8 mouse cellular contexts compared by ENCODE assay signal in genomic region chr14:55584303-55584701, GRCm38 (mm10). TPM values are rescaled to one million over a fixed set of nuclear protein-coding genes. Genes with fewer than 3 reads are reported as not detected.
DNase-seq lines count a peak whose midpoint lies in the region; ATAC-seq and TF ChIP-seq lines count a peak whose summit lies in the region.

No protein-coding gene starts in this region.

- TF ChIP-seq CTCF in kidney, postnatal 0 days (IDR thresholded peaks at IDR 0.05; ENCODE audit: low read depth) = no peak
- no peak for TF ChIP-seq CTCF in hindbrain, postnatal 0 days (IDR thresholded peaks at IDR 0.05; ENCODE audit: low read depth)

- DNase-seq in kidney, postnatal 0 days (ENCODE audit: low spot score) = no peak
- no peak for DNase-seq in kidney, adult 11 months
- no peak for DNase-seq in embryonic facial prominence, embryonic 11.5 days (ENCODE audit: low spot score)
- no peak for DNase-seq in hindbrain, postnatal 0 days (ENCODE audit: low spot score)
- no peak for DNase-seq in T-cell, adult 2 months (ENCODE audit: low spot score)
- no peak for DNase-seq in cerebellum, adult 9-10 months
- DNase-seq in cerebellum, postnatal 14 days = no peak

- WGBS in kidney, postnatal 0 days = 47% methylated on average over 5 of the region's 5 CpGs
- WGBS in embryonic facial prominence, embryonic 11.5 days = 40% methylated on average over 5 of the region's 5 CpGs
- 44% methylated on average over 5 of the region's 5 CpGs for WGBS in hindbrain, postnatal 0 days
- WGBS in midbrain, embryonic 16.5 days = 38% methylated on average over 5 of the region's 5 CpGs

- ATAC-seq in kidney, postnatal 0 days (replicated peaks; ENCODE audit: low FRiP score, low read depth) = no peak
- ATAC-seq in embryonic facial prominence, embryonic 11.5 days (replicated peaks; ENCODE audit: insufficient number of reproducible peaks, low FRiP score, low TSS enrichment, low read depth) = no peak
- no peak for ATAC-seq in hindbrain, postnatal 0 days
- no peak for ATAC-seq in midbrain, embryonic 16.5 days

- H3K4me2 ChIP-seq in kidney, postnatal 0 days (ENCODE audit: low read length) = peak overlapping the region; percentile 91
- H3K4me2 ChIP-seq in embryonic facial prominence, embryonic 11.5 days (ENCODE audit: low read depth, low read length) = peak overlapping the region; percentile 89
- H3K4me2 ChIP-seq in hindbrain, postnatal 0 days (ENCODE audit: low read depth, low read length) = peak overlapping the region; percentile 79
- peak overlapping the region; percentile 78 for H3K4me2 ChIP-seq in midbrain, embryonic 16.5 days (ENCODE audit: low read length)

- H3K9me3 ChIP-seq in kidney, postnatal 0 days (replicated peaks; ENCODE audit: low read length) = no peaks in the 10 kb centered on the region
- no peaks in the 10 kb centered on the region for H3K9me3 ChIP-seq in embryonic facial prominence, embryonic 11.5 days (replicated peaks; ENCODE audit: control insufficient read depth, low read length)
- no peaks in the 10 kb centered on the region for H3K9me3 ChIP-seq in hindbrain, postnatal 0 days (ENCODE audit: low read length)
- H3K9me3 ChIP-seq in midbrain, embryonic 16.5 days (replicated peaks; ENCODE audit: control insufficient read depth, low read length, poor library complexity, severe bottlenecking) = no peaks in the 10 kb centered on the region

- no peak overlapping the region for H3K27ac ChIP-seq in kidney, postnatal 0 days
- no peak overlapping the region for H3K27ac ChIP-seq in embryonic facial prominence, embryonic 11.5 days (replicated peaks; ENCODE audit: low read depth, low read length)
- peak overlapping the region; percentile 79 for H3K27ac ChIP-seq in hindbrain, postnatal 0 days
- peak overlapping the region; percentile 71; the same call in 1 of the 2 replicates for H3K27ac ChIP-seq in midbrain, embryonic 16.5 days (ENCODE audit: low read length)

- H3K9ac ChIP-seq in kidney, postnatal 0 days (ENCODE audit: low read depth, low read length) = peak overlapping the region; percentile 61; the same call in 1 of the 2 replicates
- H3K9ac ChIP-seq in embryonic facial prominence, embryonic 11.5 days (replicated peaks; ENCODE audit: low read length) = no peak overlapping the region; the same call in 1 of the 2 replicates
- peak overlapping the region; percentile 71 for H3K9ac ChIP-seq in hindbrain, postnatal 0 days (replicated peaks; ENCODE audit: low read length)
- peak overlapping the region; percentile 84 for H3K9ac ChIP-seq in midbrain, embryonic 16.5 days (ENCODE audit: low read depth, low read length)

- no peaks in the 10 kb centered on the region for H3K27me3 ChIP-seq in kidney, postnatal 0 days (ENCODE audit: insufficient read depth, low read length)
- H3K27me3 ChIP-seq in embryonic facial prominence, embryonic 11.5 days (ENCODE audit: control insufficient read depth, insufficient read depth, low read length) = no peaks in the 10 kb centered on the region
- no peaks in the 10 kb centered on the region for H3K27me3 ChIP-seq in hindbrain, postnatal 0 days (ENCODE audit: insufficient read depth, low read length)
- no peaks in the 10 kb centered on the region for H3K27me3 ChIP-seq in midbrain, embryonic 16.5 days (ENCODE audit: control insufficient read depth, insufficient read depth, low read depth, low read length)

- H3K36me3 ChIP-seq in kidney, postnatal 0 days (ENCODE audit: insufficient read depth, low read length) = peaks cover 18% of the 10 kb centered on the region
- no peaks in the 10 kb centered on the region; the same call in 1 of the 2 replicates for H3K36me3 ChIP-seq in embryonic facial prominence, embryonic 11.5 days (replicated peaks; ENCODE audit: control insufficient read depth, insufficient read depth, low read depth, low read length)
- peaks cover 9% of the 10 kb centered on the region; the same call in 1 of the 2 replicates for H3K36me3 ChIP-seq in hindbrain, postnatal 0 days (ENCODE audit: insufficient read depth, low read length)
- peaks cover 4% of the 10 kb centered on the region; the same call in 1 of the 2 replicates for H3K36me3 ChIP-seq in midbrain, embryonic 16.5 days (ENCODE audit: control insufficient read depth, insufficient read depth, low read length)

- H3K4me3 ChIP-seq in kidney, postnatal 0 days (replicated peaks; ENCODE audit: low read depth, low read length) = peak overlapping the region; percentile 47
- H3K4me3 ChIP-seq in embryonic facial prominence, embryonic 11.5 days (ENCODE audit: low read depth, low read length) = peak overlapping the region; percentile 43
- H3K4me3 ChIP-seq in hindbrain, postnatal 0 days (ENCODE audit: low read length) = peak overlapping the region; percentile 54
- peak overlapping the region; percentile 58 for H3K4me3 ChIP-seq in midbrain, embryonic 16.5 days (ENCODE audit: low read depth, low read length)

- no peaks in the 10 kb centered on the region for H3K4me1 ChIP-seq in kidney, postnatal 0 days (replicated peaks; ENCODE audit: insufficient read depth, low read length)
- no peaks in the 10 kb centered on the region; the same call in 1 of the 2 replicates for H3K4me1 ChIP-seq in embryonic facial prominence, embryonic 11.5 days (ENCODE audit: control insufficient read depth, insufficient read depth, low read length)
- H3K4me1 ChIP-seq in hindbrain, postnatal 0 days (ENCODE audit: insufficient read depth, low read length) = 0 out of 2 replicates have a peak, but pooled peaks cover 9% of the 10 kb centered on the region
- peaks cover 9% of the 10 kb centered on the region for H3K4me1 ChIP-seq in midbrain, embryonic 16.5 days (ENCODE audit: control insufficient read depth, insufficient read depth, low read length)

RNA-seq across cellular contexts. Expression of gene Emc9, which starts 0.8 kb away (rescaled TPM):
- polyA plus RNA-seq in kidney, postnatal 0 days (2015; fragmentation: Nextera tagmentation; extraction: Ambion mirVana) = 14.3 and 16.6 TPM in 2 replicates
- 3.8 and 5.3 TPM in 2 replicates for polyA plus RNA-seq in embryonic facial prominence, embryonic 11.5 days (2014; fragmentation: Nextera tagmentation; extraction: Ambion mirVana)
- total RNA-seq in hindbrain, postnatal 0 days (2014; rRNA removed) = 26.6 and 51.6 TPM in 2 replicates
- polyA plus RNA-seq in hindbrain, postnatal 0 days (2015; fragmentation: Nextera tagmentation; extraction: Ambion mirVana) = 79.0 and 82.2 TPM in 2 replicates
- polyA plus RNA-seq in midbrain, embryonic 16.5 days (2015; fragmentation: Nextera tagmentation; extraction: Ambion mirVana) = 31.6 and 46.9 TPM in 2 replicates

RNA-seq across cellular contexts. Expression of gene Psme1, which starts 6.4 kb away (rescaled TPM):
- polyA plus RNA-seq in kidney, postnatal 0 days (2015; fragmentation: Nextera tagmentation; extraction: Ambion mirVana) = 179 and 181 TPM in 2 replicates
- 136 and 139 TPM in 2 replicates for polyA plus RNA-seq in embryonic facial prominence, embryonic 11.5 days (2014; fragmentation: Nextera tagmentation; extraction: Ambion mirVana)
- total RNA-seq in hindbrain, postnatal 0 days (2014; rRNA removed) = 86.5 and 128 TPM in 2 replicates
- polyA plus RNA-seq in hindbrain, postnatal 0 days (2015; fragmentation: Nextera tagmentation; extraction: Ambion mirVana) = 226 and 244 TPM in 2 replicates
- polyA plus RNA-seq in midbrain, embryonic 16.5 days (2015; fragmentation: Nextera tagmentation; extraction: Ambion mirVana) = 238 and 262 TPM in 2 replicates

RNA-seq across cellular contexts. Expression of gene Psme2, which starts 6.6 kb away (rescaled TPM):
- polyA plus RNA-seq in kidney, postnatal 0 days (2015; fragmentation: Nextera tagmentation; extraction: Ambion mirVana) = 281 and 286 TPM in 2 replicates
- 237 and 259 TPM in 2 replicates for polyA plus RNA-seq in embryonic facial prominence, embryonic 11.5 days (2014; fragmentation: Nextera tagmentation; extraction: Ambion mirVana)
- 51.9 and 57.6 TPM in 2 replicates for total RNA-seq in hindbrain, postnatal 0 days (2014; rRNA removed)
- polyA plus RNA-seq in hindbrain, postnatal 0 days (2015; fragmentation: Nextera tagmentation; extraction: Ambion mirVana) = 163 and 208 TPM in 2 replicates
- 174 and 183 TPM in 2 replicates for polyA plus RNA-seq in midbrain, embryonic 16.5 days (2015; fragmentation: Nextera tagmentation; extraction: Ambion mirVana)

RNA-seq across cellular contexts. Expression of gene Rnf31, which starts 7.2 kb away (rescaled TPM):
- polyA plus RNA-seq in kidney, postnatal 0 days (2015; fragmentation: Nextera tagmentation; extraction: Ambion mirVana) = 17.9 TPM in 2 replicates
- polyA plus RNA-seq in embryonic facial prominence, embryonic 11.5 days (2014; fragmentation: Nextera tagmentation; extraction: Ambion mirVana) = 9.7 and 11.8 TPM in 2 replicates
- total RNA-seq in hindbrain, postnatal 0 days (2014; rRNA removed) = 23.6 and 25.5 TPM in 2 replicates
- 21.0 and 21.2 TPM in 2 replicates for polyA plus RNA-seq in hindbrain, postnatal 0 days (2015; fragmentation: Nextera tagmentation; extraction: Ambion mirVana)
- 24.6 and 27.2 TPM in 2 replicates for polyA plus RNA-seq in midbrain, embryonic 16.5 days (2015; fragmentation: Nextera tagmentation; extraction: Ambion mirVana)

RNA-seq across cellular contexts. Expression of gene Fitm1, which starts 8.9 kb away (rescaled TPM):
- 13.0 and 13.3 TPM in 2 replicates for polyA plus RNA-seq in kidney, postnatal 0 days (2015; fragmentation: Nextera tagmentation; extraction: Ambion mirVana)
- polyA plus RNA-seq in embryonic facial prominence, embryonic 11.5 days (2014; fragmentation: Nextera tagmentation; extraction: Ambion mirVana) = 3.6 and 5.9 TPM in 2 replicates
- total RNA-seq in hindbrain, postnatal 0 days (2014; rRNA removed) = 2.9 TPM in 1 of 2 replicates, not detected in the other
- 0.25 TPM in 1 of 2 replicates, not detected in the other for polyA plus RNA-seq in hindbrain, postnatal 0 days (2015; fragmentation: Nextera tagmentation; extraction: Ambion mirVana)
- polyA plus RNA-seq in midbrain, embryonic 16.5 days (2015; fragmentation: Nextera tagmentation; extraction: Ambion mirVana) = 0.22 TPM in 1 of 2 replicates, not detected in the other

Comparison
In these comparisons a context has a peak if more than half of its experiments do, and no peak if none do; other contexts are left out.
1. H3K27ac ChIP-seq: peak in hindbrain, postnatal 0 days (single experiment) and midbrain, embryonic 16.5 days (single experiment); none in kidney, postnatal 0 days (single experiment) and embryonic facial prominence, embryonic 11.5 days (single experiment).
2. Peak in every context shown above with its lines, with median percentiles within 50 percentile points of each other: H3K4me2 ChIP-seq and H3K4me3 ChIP-seq.